Mouse (Mus musculus) forebrain, embryonic 16.5 days (tissue): ENCODE data around the gene Traf3. TPM values are rescaled to one million over a fixed set of nuclear protein-coding genes. Genes with fewer than 3 reads are reported as not detected.

Source experiments
- ATAC-seq: fragments of 200-750 bp; cut with Nextera tagmentation; 2 replicates; pipeline ENCODE4 v1.8.0; 2017; ENCODE audit warnings: mild to moderate bottlenecking, moderate library complexity
- H3K27ac ChIP-seq: fragments of 300-500 bp; sonication (generic); 2 replicates; pipeline ENCODE4 v1.5.1; 2014; ENCODE audit warnings: low read length, control low read depth
- H3K27me3 ChIP-seq: fragments of 300-500 bp; sonication (generic); replicated peaks from 2 replicates; pipeline ENCODE4 v1.6.1; 2014; ENCODE audit warnings: low read length; ENCODE audit not compliant: control insufficient read depth, insufficient read depth
- H3K36me3 ChIP-seq: fragments of 300-500 bp; sonication (generic); 2 replicates; pipeline ENCODE4 v1.6.1; 2014; ENCODE audit not compliant: control insufficient read depth, insufficient read depth
- H3K4me1 ChIP-seq: fragments of 300-500 bp; sonication (generic); replicated peaks from 2 replicates; pipeline ENCODE4 v1.6.1; 2014; ENCODE audit warnings: low read length; ENCODE audit not compliant: control insufficient read depth, insufficient read depth
- H3K4me2 ChIP-seq: fragments of 300-500 bp; sonication (generic); 2 replicates; pipeline ENCODE4 v1.6.1; 2014; ENCODE audit warnings: mild to moderate bottlenecking, low read length, control low read depth
- H3K4me3 ChIP-seq: fragments of 300-500 bp; sonication (generic); replicated peaks from 2 replicates; pipeline ENCODE4 v1.5.1; 2014; ENCODE audit warnings: mild to moderate bottlenecking, low read length, control low read depth
- H3K9ac ChIP-seq: fragments of 300-500 bp; sonication (generic); replicated peaks from 2 replicates; pipeline ENCODE4 v1.6.1; 2014; ENCODE audit warnings: low read depth, low read length, control low read depth
- H3K9me3 ChIP-seq: fragments of 300-500 bp; sonication (generic); 2 replicates; pipeline ENCODE4 v1.6.1; 2016; ENCODE audit warnings: low read length; ENCODE audit not compliant: control insufficient read depth
- WGBS: fragments of 180-500 bp; shearing (Covaris S2); extraction: QIAGEN DNeasy Blood & Tissue Kit; methylation state at CpG from one replicate; pipeline ENCODE4 v1.1.7; 2014; 5-methylcytosine and 5-hydroxymethylcytosine counted together
- polyA plus RNA-seq: library from polyadenylated mRNA; unstranded; fragments of >200 nt; fragmentation: Nextera tagmentation; extraction: Ambion mirVana; gene quantifications from 2 replicates; pipeline ENCODE4 v1.2.1, GENCODE M21; 2015

Gene Traf3
- polyA plus RNA-seq, 1 experiment from 2014 or later: 15.8 TPM

DNA sequence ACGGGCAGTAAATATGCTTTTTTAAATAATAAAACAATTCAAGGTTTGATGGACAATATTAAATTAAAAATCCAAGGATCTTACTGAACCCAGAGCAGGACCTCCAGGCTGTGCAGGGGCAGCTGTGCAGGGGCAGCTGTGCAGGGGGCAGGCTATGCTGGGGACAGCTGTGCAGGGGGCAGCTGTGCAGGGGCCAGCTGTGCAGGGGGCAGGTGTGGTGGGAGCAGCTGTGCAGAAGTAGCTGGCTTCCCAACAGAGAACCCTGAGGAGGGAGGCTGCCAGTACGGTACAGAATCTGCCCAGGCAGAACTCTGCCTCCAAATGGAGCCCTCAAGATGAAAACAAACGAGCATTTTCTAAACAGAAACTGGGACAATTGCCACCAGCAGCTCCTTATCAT lies 30.2 kb upstream of the Traf3 start:
- no peak overlapping the region for H3K9ac ChIP-seq
- no peak overlapping the region for H3K4me3 ChIP-seq
- ATAC-seq: no peak
- H3K9me3 ChIP-seq: no peaks in the 10 kb centered on the region
- H3K4me1 ChIP-seq: peaks cover 17% of the 10 kb centered on the region
- H3K27ac ChIP-seq: no peak overlapping the region
- H3K4me2 ChIP-seq: no peak overlapping the region
- no peaks in the 10 kb centered on the region for H3K36me3 ChIP-seq
- 51% methylated on average over 3 of the region's 3 CpGs for WGBS
- H3K27me3 ChIP-seq: no peaks in the 10 kb centered on the region

- WGBS: 75% methylated on average over 2 of the region's 2 CpGs
- Histone ChIP-seq H3K9ac (no peak overlapping the region), H3K4me3 (no peak overlapping the region), H3K36me3 (no peaks in the 10 kb centered on the region), H3K4me1 (peaks cover 17% of the 10 kb centered on the region), H3K4me2 (no peak overlapping the region), H3K9me3 (no peaks in the 10 kb centered on the region), H3K27me3 (no peaks in the 10 kb centered on the region), H3K27ac (no peak overlapping the region)
- ATAC-seq: no peak
Measured at GRCm38 (mm10) chr12:111137079-111137478, 29.1 kb upstream of the Traf3 start.

GRCm38 (mm10) chr12:111143005-111143508 lies 23.1 kb upstream of the Traf3 start:
- H3K4me1 ChIP-seq: peaks cover 26% of the 10 kb centered on the region
- WGBS: 3% methylated on average over 12 of the region's 12 CpGs
- H3K27me3 ChIP-seq: no peaks in the 10 kb centered on the region
- H3K36me3 ChIP-seq: no peaks in the 10 kb centered on the region
- peak overlapping the region; percentile 14; the same call in 1 of the 2 replicates for H3K4me3 ChIP-seq
- ATAC-seq: peak; percentile 83
- H3K27ac ChIP-seq: peak overlapping the region; percentile 85
- peak overlapping the region; percentile 44 for H3K9ac ChIP-seq
- peak overlapping the region; percentile 48 for H3K4me2 ChIP-seq
- no peaks in the 10 kb centered on the region for H3K9me3 ChIP-seq

DNA sequence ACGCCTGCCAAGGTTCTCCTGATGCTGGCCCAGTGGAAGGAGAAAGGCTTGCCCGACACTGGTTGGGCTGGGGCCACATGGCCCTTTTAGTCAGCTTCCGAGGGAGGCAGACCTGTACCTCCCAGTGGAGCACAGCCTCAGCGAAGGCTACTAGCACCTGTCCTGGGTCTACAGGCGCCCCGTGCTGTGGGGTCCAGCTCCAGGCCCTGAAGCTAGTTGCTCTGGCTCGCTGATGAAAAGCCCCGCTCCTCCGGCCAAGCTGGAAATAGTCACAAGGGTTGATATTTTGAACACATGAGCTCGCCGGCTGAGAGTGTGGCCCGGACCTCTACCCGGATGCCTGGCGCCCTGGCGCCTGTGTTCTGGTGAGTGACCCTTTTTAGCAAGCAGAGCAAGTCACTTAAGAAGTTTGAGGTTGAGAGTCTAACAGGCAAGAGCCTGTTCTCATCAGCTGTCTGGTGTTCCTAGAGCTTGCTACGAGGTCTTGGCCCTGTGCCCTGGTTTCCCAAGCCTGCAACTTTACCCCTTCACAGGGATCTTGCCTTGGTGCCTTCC lies 22.6 kb upstream of the Traf3 start:
- Histone ChIP-seq H3K4me1 (peaks cover 26% of the 10 kb centered on the region), H3K36me3 (no peaks in the 10 kb centered on the region), H3K27ac (peak overlapping the region; percentile 85), H3K9me3 (no peaks in the 10 kb centered on the region), H3K27me3 (no peaks in the 10 kb centered on the region), H3K9ac (peak overlapping the region; percentile 44), H3K4me2 (peak overlapping the region; percentile 48), H3K4me3 (peak overlapping the region; percentile 14; the same call in 1 of the 2 replicates)
- peak; percentile 39 for ATAC-seq
- 41% methylated on average over 16 of the region's 16 CpGs for WGBS

DNA sequence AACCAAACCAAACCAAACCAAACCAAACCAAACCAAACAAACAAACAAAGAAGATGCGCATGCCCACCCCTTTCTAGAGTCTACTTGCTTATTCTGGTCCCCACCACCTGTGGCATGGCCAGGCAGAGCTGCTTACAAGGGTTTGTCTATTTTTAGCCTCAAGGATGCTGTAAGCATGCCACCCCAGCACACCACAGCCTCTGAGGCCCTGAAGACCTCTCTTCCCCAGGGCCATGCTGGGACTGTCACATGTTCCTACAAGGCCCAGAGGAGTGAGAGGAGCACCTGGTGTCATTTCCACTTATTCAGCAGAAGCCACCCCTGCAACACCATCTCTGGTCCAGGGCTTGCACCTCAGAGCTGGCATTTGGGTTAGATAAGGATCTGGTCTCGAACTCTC lies 21.6 kb upstream of the Traf3 start:
- no peak for ATAC-seq
- 93% methylated on average over 2 of the region's 2 CpGs for WGBS

DNA sequence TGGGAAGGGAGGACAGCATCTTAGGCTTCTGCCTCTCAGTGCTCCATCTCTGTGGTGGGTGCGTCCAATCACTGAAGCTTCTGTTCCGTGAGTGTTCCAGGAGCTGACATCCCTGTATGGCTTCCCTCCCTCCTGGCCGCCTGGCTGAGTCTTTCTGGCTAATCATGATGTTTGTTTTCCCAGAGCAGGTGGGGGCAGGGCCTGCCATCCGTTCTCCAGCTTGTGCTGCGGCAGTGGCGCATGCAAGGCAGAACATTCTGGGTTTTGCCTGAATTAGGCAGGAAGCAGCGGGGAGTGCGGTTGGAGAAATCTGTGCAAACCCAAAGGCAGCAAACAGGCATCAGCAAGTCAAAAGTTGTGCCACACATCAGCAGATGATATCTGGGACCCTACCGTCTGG lies 20.9 kb upstream of the Traf3 start:
- ATAC-seq: peak; percentile 37; the same call in 1 of the 2 replicates
- H3K9ac ChIP-seq: no peak overlapping the region
- 38% methylated on average over 9 of the region's 9 CpGs for WGBS

More for the DNA sequence above, 21.6 kb upstream of the Traf3 start:
- no peaks in the 10 kb centered on the region for H3K27me3 ChIP-seq
- no peaks in the 10 kb centered on the region for H3K36me3 ChIP-seq
- no peak overlapping the region for H3K4me2 ChIP-seq
- H3K4me3 ChIP-seq: no peak overlapping the region
- H3K9me3 ChIP-seq: no peaks in the 10 kb centered on the region
- no peak overlapping the region for H3K27ac ChIP-seq
- H3K4me1 ChIP-seq: peaks cover 26% of the 10 kb centered on the region
- no peak overlapping the region for H3K9ac ChIP-seq

DNA sequence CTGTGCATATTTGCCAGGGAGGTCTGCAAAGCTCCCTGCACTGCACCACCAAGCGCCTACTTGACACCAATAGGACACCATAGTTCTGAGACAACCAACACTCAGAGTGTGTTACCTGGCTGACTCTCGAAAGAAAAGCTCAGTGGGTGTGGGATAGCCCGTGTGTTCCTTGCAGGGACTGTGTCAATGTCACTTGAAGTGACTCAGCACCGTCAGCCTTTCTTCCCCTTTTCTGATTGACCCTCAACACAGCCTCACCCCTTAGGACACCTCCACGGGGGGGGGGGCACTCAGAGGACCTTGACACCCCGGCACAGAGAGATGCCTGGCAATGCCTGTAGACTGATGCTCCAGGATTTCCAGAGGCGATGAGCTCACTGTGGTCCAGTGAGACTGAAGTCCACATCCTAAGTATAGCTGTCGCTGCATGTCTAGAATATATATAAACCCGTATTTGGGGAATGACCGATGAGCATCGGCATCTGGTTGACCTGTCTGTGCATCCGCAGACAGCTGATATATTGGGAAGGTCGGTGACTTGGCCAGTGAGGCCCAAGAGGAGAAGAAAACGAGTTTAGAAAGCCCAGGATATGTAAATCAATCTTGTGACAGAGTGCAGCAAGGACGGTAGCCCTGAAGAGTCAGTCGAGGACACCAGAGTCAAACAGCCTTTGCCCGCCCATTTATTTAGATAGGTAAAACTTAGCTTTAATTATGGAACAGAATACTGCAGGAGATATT lies 16.5 kb upstream of the Traf3 start:
- H3K27ac ChIP-seq: no peak overlapping the region
- H3K27me3 ChIP-seq: no peaks in the 10 kb centered on the region
- H3K4me3 ChIP-seq: no peak overlapping the region
- no peak for ATAC-seq
- 72% methylated on average over 17 of the region's 17 CpGs for WGBS
- no peaks in the 10 kb centered on the region for H3K9me3 ChIP-seq
- H3K4me1 ChIP-seq: peaks cover 17% of the 10 kb centered on the region
- no peaks in the 10 kb centered on the region for H3K36me3 ChIP-seq
- no peak overlapping the region for H3K4me2 ChIP-seq
- no peak overlapping the region for H3K9ac ChIP-seq

More for the DNA sequence above, 20.9 kb upstream of the Traf3 start:
- H3K36me3 ChIP-seq: no peaks in the 10 kb centered on the region
- H3K4me3 ChIP-seq: no peak overlapping the region
- H3K4me1 ChIP-seq: peaks cover 26% of the 10 kb centered on the region
- H3K9me3 ChIP-seq: no peaks in the 10 kb centered on the region
- H3K27ac ChIP-seq: no peak overlapping the region
- H3K27me3 ChIP-seq: no peaks in the 10 kb centered on the region
- no peak overlapping the region for H3K4me2 ChIP-seq

- H3K27ac ChIP-seq: no peak overlapping the region
- no peak overlapping the region for H3K9ac ChIP-seq
- no peaks in the 10 kb centered on the region for H3K36me3 ChIP-seq
- no peak overlapping the region for H3K4me2 ChIP-seq
- no peak overlapping the region for H3K4me3 ChIP-seq
- H3K4me1 ChIP-seq: peaks cover 14% of the 10 kb centered on the region
- WGBS: 9% methylated on average over 6 of the region's 6 CpGs
- ATAC-seq: no peak
- H3K27me3 ChIP-seq: no peaks in the 10 kb centered on the region
- no peaks in the 10 kb centered on the region for H3K9me3 ChIP-seq
Measured at GRCm38 (mm10) chr12:111150236-111150596, 16.0 kb upstream of the Traf3 start.

GRCm38 (mm10) chr12:111151422-111152156 lies 14.6 kb upstream of the Traf3 start:
- Histone ChIP-seq H3K4me3 (no peak overlapping the region), H3K9ac (no peak overlapping the region), H3K27ac (no peak overlapping the region), H3K27me3 (no peaks in the 10 kb centered on the region), H3K4me2 (no peak overlapping the region), H3K4me1 (peaks cover 6% of the 10 kb centered on the region; the same call in 1 of the 2 replicates), H3K36me3 (no peaks in the 10 kb centered on the region), H3K9me3 (no peaks in the 10 kb centered on the region)
- WGBS: 89% methylated on average over 5 of the region's 5 CpGs
- ATAC-seq: no peak
